Mouse (Mus musculus) midbrain, embryonic 15.5 days (tissue): ENCODE data around the gene Bsdc1. TPM values are rescaled to one million over a fixed set of nuclear protein-coding genes. Genes with fewer than 3 reads are reported as not detected.
"Not testable (repeated sequence)": the region's sequence is repeated elsewhere in the genome, so short reads cannot be mapped to it uniquely, and the experiment has no call there.

Experiments
- ATAC-seq: fragments of 200-750 bp; cut with Nextera tagmentation; replicated peaks from 2 replicates; pipeline ENCODE4 v1.8.0; 2017; ENCODE audit warnings: moderate TSS enrichment
- H3K27ac ChIP-seq: fragments of 300-500 bp; sonication (generic); 2 replicates; pipeline ENCODE4 v1.5.1; 2015; ENCODE audit warnings: mild to moderate bottlenecking, inconsistent platforms
- H3K27me3 ChIP-seq: fragments of 300-500 bp; sonication (generic); replicated peaks from 2 replicates; pipeline ENCODE4 v1.6.1; 2015; ENCODE audit warnings: inconsistent platforms
- H3K36me3 ChIP-seq: fragments of 300-500 bp; sonication (generic); replicated peaks from 2 replicates; pipeline ENCODE4 v1.6.1; 2015; ENCODE audit warnings: inconsistent platforms
- H3K4me1 ChIP-seq: fragments of 300-500 bp; sonication (generic); 2 replicates; pipeline ENCODE4 v1.6.1; 2015; ENCODE audit warnings: inconsistent platforms
- H3K4me2 ChIP-seq: fragments of 300-500 bp; sonication (generic); 2 replicates; pipeline ENCODE4 v1.6.1; 2015; ENCODE audit warnings: inconsistent platforms, mild to moderate bottlenecking, moderate library complexity
- H3K4me3 ChIP-seq: fragments of 300-500 bp; sonication (generic); 2 replicates; pipeline ENCODE4 v1.5.1; 2015; ENCODE audit warnings: mild to moderate bottlenecking, inconsistent platforms
- H3K9ac ChIP-seq: fragments of 300-500 bp; sonication (generic); 2 replicates; pipeline ENCODE4 v1.6.1; 2015; ENCODE audit warnings: mild to moderate bottlenecking, inconsistent platforms
- H3K9me3 ChIP-seq: fragments of 300-500 bp; sonication (generic); 2 replicates; pipeline ENCODE4 v1.6.1; 2016; ENCODE audit warnings: inconsistent platforms
- WGBS: fragments of 180-500 bp; shearing (Covaris S2); methylation state at CpG from one replicate; pipeline ENCODE4 v1.1.7; 2015; ENCODE audit warnings: mixed read lengths; 5-methylcytosine and 5-hydroxymethylcytosine counted together
- polyA plus RNA-seq: library from polyadenylated mRNA; unstranded; fragments of >200 nt; fragmentation: Nextera tagmentation; extraction: Ambion mirVana; gene quantifications from 2 replicates; pipeline ENCODE4 v1.2.1, GENCODE M21; 2015

Gene Bsdc1
- polyA plus RNA-seq, 1 experiment from 2014 or later = 38.6 TPM

GRCm38 (mm10) chr4:129528901-129529300 is 67.5 kb downstream of the Bsdc1 start:
- not testable (repeated sequence) for H3K27ac ChIP-seq, H3K27me3 ChIP-seq, H3K4me2 ChIP-seq, H3K4me3 ChIP-seq, H3K4me1 ChIP-seq, ATAC-seq, H3K9ac ChIP-seq, H3K9me3 ChIP-seq
- H3K36me3 ChIP-seq = peaks cover 25% of the 10 kb centered on the region; the same call in 1 of the 2 replicates
- WGBS = 97% methylated on average over 6 of the region's 6 CpGs

Other genes with a start within 250 kb of the Bsdc1 start
- gene C77080, start 200.2 kb upstream of the Bsdc1 start, polyA plus RNA-seq = 9.4 and 9.7 TPM in 2 replicates
- gene Sync, start 174.0 kb upstream of the Bsdc1 start, polyA plus RNA-seq = 0.50 and 0.86 TPM in 2 replicates
- gene Rbbp4, start 126.2 kb upstream of the Bsdc1 start, polyA plus RNA-seq = 260 and 271 TPM in 2 replicates
- 19.9 and 21.1 TPM in 2 replicates for gene Zbtb8os, start 125.9 kb upstream of the Bsdc1 start, polyA plus RNA-seq
- 20.4 and 21.5 TPM in 2 replicates for gene Zbtb8a, start 83.5 kb upstream of the Bsdc1 start, polyA plus RNA-seq
- 19.0 and 19.8 TPM in 2 replicates for gene Zbtb8b, start 20.7 kb upstream of the Bsdc1 start, polyA plus RNA-seq
- 0.49 and 0.52 TPM in 2 replicates for gene Tssk3, start 29.4 kb downstream of the Bsdc1 start, polyA plus RNA-seq
- gene Fam229a, start 29.6 kb downstream of the Bsdc1 start, polyA plus RNA-seq = 0.56 TPM in 1 of 2 replicates, not detected in the other
- 1,751 and 1,836 TPM in 2 replicates for gene Marcksl1, start 52.0 kb downstream of the Bsdc1 start, polyA plus RNA-seq
- 86.1 and 99.3 TPM in 2 replicates for gene Hdac1, start 81.1 kb downstream of the Bsdc1 start, polyA plus RNA-seq
- 12.5 and 13.5 TPM in 2 replicates for gene Lck, start 112.1 kb downstream of the Bsdc1 start, polyA plus RNA-seq
- 0.31 TPM in 1 of 2 replicates, not detected in the other for gene Fam167b, start 117.0 kb downstream of the Bsdc1 start, polyA plus RNA-seq
- gene Eif3i, start 139.1 kb downstream of the Bsdc1 start, polyA plus RNA-seq = 195 and 208 TPM in 2 replicates
- 198 and 199 TPM in 2 replicates for gene Tmem234, start 139.1 kb downstream of the Bsdc1 start, polyA plus RNA-seq
- 4.2 and 4.6 TPM in 2 replicates for gene Dcdc2b, start 152.7 kb downstream of the Bsdc1 start, polyA plus RNA-seq
- gene Iqcc, start 157.5 kb downstream of the Bsdc1 start, polyA plus RNA-seq = 27.0 and 33.0 TPM in 2 replicates
- gene Ccdc28b, start 162.4 kb downstream of the Bsdc1 start, polyA plus RNA-seq = 166 and 173 TPM in 2 replicates
- 52.7 and 59.2 TPM in 2 replicates for gene Txlna, start 179.5 kb downstream of the Bsdc1 start, polyA plus RNA-seq
- 18.9 and 19.5 TPM in 2 replicates for gene Kpna6, start 211.2 kb downstream of the Bsdc1 start, polyA plus RNA-seq
- 18.1 and 20.9 TPM in 2 replicates for gene Tmem39b, start 235.3 kb downstream of the Bsdc1 start, polyA plus RNA-seq